Mouse (Mus musculus) frontal cortex, postnatal 36 days (tissue): ENCODE measurements around the gene Txndc5.

Experiments
- DNase-seq, 2 experiments: peaks; one replicate each; pipeline ENCODE4 v3.0.0; 2022; ENCODE audit warnings: low spot score in 2 of 2

Gene Txndc5

DNA sequence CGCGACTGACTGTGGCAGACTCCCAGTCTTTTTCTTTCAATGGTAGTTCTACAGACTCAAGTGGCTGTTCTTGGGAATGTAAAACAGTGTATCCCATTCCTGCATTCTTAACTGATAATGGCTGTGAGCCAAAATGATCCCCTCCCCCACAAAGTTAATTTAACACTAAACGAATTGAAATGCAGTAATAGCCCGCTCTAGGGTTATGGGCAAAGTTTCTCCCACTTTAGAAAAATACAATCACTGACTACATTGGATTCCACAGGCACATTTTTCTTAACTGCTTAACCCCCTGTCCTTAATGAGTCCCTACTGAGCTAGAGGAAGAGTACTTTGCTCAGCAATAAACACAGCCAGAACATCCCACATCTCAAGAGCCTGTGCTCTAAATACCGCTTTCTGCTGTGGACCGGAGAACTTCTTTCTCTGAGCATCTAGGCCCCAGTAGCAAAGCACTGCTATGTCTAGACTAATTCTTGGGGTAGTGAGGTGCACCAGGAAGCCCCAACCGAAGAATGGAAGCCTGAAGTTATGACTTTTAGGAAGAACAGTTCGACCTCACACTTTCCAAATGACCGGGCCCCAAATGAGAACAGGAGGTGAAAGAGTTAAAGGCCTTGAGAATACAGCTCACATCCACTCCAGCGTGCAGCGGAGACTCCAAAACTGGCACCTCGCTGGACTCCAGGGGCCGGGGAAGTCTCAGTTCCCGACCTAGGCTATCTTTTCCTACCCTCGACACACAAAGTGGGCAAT is 1.4 kb downstream of the Txndc5 start:
- DNase-seq, result peak in 1 of 2 experiments; percentile 25

GRCm38 (mm10) chr13:38526116-38526515 is 2.5 kb downstream of the Txndc5 start:
- no peak for DNase-seq

DNA sequence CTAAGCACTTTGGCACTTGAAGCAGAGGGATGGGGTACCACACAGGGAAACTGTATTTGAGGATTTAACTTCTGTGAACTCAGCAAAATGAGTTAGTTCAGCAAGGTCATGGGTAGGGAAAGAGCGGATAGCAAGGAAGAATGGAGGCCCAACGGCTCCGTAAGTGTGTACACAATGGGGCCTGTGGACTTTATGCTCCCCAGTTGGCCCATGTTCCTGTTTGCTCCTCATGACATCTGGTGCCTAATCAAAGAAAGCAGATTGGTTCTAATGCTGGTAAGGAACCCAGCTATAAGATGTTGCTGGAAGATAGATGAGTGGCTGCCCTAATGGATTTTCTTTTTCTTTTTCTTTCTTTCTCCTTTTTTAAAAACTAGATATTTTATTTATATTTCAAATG is 3.4 kb downstream of the Txndc5 start:
- DNase-seq, result no peak

DNA sequence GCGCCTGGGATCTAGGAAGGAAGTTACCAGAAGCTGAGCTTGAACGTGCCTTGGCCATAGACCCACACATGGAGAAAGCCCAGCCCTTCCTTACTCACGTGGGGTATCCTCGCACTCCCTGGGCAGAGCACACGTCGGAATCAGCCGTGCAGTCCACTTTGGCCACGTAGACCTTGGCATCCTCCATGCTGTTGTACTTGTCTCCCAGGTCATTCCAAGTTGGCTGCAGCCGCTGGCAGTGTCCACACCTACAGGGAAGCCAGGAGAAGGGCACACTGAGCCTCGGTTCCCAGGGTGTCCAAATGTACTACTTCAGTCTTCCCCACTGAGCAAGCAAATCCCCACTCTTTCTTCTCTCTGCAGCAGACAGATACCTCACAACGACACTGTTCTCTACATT is 5.4 kb downstream of the Txndc5 start:
- DNase-seq, result no peak

- no peak for DNase-seq
These were observed 6.5 kb downstream of the Txndc5 start for GRCm38 (mm10) chr13:38522056-38522654.

- DNase-seq, result no peak
These were observed 8.3 kb downstream of the Txndc5 start for GRCm38 (mm10) chr13:38520299-38520698.

DNA sequence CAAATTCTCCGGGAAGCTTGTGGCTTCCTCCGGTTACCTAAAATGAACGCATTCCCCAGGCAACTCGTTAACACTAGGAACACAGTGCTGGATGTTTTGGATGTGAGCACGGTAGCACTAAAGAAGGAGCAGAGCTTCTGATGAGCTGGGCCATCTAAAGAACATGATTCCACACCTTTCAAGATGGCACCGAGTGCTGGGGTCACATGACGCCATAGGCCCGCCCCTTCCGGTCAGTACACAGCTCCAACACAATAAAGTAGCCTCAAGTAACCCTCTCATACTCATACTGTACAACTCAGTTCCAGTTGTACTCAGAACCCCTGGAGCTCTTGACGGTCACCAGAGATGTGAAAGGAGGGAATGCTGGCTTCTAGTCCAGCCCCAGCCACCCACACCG is 12.0 kb downstream of the Txndc5 start:
- DNase-seq, result no peak

DNA sequence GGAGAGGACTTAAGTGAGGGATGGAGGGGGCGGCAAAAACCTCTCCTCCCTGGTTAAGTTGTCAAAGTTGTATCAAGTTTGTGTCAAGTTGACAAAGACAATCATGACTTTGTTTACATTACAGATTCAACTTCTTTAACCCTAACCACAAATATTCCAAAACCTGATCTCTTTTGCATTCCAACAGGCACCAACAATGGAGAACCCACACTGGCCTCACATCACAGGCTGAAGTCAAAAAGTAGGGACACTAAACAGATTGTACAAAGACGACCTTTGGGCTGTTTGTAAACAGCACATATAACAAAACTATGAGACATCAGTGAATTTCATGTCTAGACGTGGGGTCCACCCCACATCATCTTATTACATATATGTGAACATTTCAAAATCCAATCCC is 12.8 kb downstream of the Txndc5 start:
- no peak for DNase-seq

DNA sequence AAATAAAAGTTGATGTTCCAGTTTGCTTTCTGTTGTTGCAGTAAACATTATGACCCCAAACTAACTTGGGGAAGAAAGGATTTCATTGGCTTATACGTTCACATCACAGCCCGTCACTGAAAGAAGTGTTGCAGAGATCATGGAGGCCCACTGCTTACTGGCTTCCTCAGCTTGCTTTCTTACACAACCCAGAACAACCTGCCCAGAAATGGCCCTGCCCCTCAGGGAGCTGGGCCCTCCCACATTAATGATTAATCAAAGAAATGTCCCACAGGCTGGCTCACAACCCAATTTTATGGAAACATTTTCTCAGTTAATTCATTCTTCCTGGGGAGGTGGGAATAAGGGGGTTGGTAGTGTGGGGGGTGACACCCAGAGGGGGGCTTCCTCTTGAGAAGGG is 13.2 kb downstream of the Txndc5 start:
- no peak for DNase-seq

- DNase-seq, result no peak
These were observed 14.7 kb downstream of the Txndc5 start for GRCm38 (mm10) chr13:38513921-38514320.

GRCm38 (mm10) chr13:38511979-38512378 is 16.6 kb downstream of the Txndc5 start:
- no peak for DNase-seq

- no peak for DNase-seq
These were observed 18.8 kb downstream of the Txndc5 start for GRCm38 (mm10) chr13:38509681-38510341.

DNA sequence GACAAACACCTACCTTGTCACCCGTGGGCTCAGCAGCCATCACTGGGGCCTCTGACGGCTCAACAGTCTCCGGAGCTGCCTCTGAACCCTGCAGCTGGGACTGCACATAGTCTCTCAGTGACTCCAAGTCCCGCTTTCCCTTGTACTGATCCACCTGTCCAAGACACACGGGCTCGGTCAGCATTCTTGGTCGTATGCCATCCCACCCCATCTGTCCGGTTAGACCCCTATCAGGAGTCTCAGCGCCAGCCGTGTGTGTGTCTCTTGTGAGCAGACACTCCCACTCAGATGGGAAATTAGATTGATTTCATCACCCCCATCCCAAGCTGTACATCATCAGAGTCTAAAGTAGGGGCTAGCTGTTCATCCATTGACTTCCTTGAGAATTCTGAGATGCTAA is 21.7 kb downstream of the Txndc5 start:
- DNase-seq, result no peak

DNA sequence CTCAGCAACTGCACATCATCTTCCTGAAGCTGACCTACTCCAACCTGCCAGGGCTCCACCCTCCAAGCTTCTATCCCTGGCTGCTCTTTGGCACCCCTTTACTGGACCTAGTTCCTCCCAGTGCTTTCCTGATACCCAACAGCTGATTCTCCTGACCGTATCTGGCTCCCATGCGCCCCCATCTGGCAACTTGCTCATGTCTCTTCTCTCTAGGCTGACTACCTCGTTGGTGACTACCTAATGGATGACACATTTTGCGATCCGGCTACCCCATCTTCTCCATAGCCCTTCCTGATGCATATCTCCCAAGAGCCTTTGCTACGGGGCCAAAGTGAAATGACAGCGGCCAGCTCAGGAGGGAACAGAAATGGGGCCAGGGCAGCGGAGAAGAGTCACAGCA is 22.3 kb downstream of the Txndc5 start:
- peak; percentile 31 to 57 for DNase-seq

GRCm38 (mm10) chr13:38503137-38503849 is 25.3 kb downstream of the Txndc5 start:
- DNase-seq, result no peak

- no peak for DNase-seq
These were observed 27.3 kb downstream of the Txndc5 start for GRCm38 (mm10) chr13:38501314-38501713.

- DNase-seq, result no peak
These were observed 31.9 kb downstream of the Txndc5 start for GRCm38 (mm10) chr13:38496715-38497114.

GRCm38 (mm10) chr13:38486767-38487166 is 41.9 kb downstream of the Txndc5 start:
- DNase-seq, result no peak

DNA sequence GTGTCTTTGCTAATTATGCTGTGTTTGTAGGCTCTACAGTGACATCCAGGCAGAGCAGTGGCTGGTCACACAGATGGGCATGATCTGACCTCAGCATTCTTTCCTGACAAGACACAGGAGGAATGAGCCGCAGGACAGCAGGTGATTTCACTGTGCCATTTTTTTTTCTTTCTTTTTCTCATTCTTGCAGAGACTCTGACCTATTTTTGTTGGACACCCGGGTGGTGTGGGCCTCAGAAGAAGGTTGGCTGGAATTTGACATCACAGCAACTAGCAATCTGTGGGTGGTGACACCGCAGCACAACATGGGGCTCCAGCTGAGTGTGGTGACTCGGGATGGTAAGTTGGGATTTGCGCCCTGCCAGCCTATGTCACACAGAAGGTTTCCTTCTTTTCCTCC is 43.9 kb downstream of the Txndc5 start:
- no peak for DNase-seq

DNA sequence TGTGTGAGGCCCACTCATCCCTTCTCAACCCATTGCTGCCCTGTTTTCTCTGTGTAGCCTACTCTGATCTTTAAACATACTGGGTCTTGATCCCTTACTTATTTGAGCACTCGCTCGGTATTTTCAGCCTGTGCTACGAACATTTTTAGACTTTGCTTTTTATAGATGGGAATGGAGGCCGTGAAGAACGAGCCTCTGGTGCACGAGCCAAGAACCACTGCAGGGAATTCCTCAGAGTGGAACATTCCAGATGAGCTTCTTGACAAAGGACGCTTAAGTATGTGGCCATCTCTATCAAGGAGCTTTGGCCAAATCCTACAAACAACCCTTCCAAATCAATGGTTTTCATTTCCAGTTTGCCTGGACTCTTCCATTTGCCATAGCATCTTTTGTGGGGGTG is 47.6 kb downstream of the Txndc5 start:
- DNase-seq, result peak in 1 of 2 experiments; percentile 44

DNA sequence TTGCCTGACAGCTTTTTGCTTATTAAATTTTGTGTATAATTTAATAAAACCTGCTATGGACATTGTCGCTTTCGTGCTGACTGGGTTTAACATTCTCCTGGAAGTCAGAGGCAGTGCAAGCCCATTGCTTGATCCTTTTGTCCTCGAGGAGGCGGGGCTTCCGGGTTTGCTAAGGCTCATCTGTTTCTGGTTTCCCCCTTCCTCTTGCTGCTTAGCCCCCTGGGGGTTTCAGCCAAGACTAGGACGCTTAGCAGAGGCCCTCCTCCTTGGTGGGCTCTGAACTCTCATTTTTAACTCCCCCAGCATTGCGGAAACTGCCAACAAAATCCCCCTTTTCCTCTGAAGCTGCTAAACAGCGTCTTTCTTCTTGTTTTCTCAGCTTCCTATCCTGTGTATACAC is 51.7 kb downstream of the Txndc5 start:
- DNase-seq, result no peak

DNA sequence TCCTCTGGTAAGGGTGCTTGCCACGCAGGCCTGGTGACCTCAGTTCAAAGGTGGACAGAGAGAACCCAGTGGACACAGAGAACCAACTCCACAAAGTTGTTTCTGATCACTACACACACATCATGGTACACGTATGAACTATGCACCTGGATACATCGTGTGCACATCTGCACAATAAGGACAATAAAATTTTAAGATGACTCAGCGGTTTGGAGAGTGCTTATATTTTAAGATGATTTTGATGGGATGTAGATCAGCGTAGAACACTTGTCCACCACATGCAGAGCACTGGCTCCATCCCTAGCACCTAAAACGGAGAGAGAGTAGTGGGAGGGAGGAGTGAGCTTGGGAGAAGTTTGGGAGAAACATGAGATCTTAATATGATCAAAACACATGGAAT is 55.1 kb downstream of the Txndc5 start:
- no peak for DNase-seq
